Mouse (Mus musculus) retina, postnatal 7 days (tissue): ENCODE results near the gene Atxn1.

ENCODE experiments used
- DNase-seq: peaks from one replicate; pipeline ENCODE4 v3.0.0-alpha.2; 2012; ENCODE audit warnings: low read depth, low spot score

The Atxn1 gene

GRCm38 (mm10) chr13:45582294-45582693 lies 382.5 kb downstream of the Atxn1 start:
- DNase-seq = no peak

GRCm38 (mm10) chr13:45579751-45580150 lies 385.1 kb downstream of the Atxn1 start:
- DNase-seq = no peak

GRCm38 (mm10) chr13:45577784-45578183 lies 387.0 kb downstream of the Atxn1 start:
- DNase-seq = no peak

GRCm38 (mm10) chr13:45577366-45577765 lies 387.4 kb downstream of the Atxn1 start:
- DNase-seq = no peak

GRCm38 (mm10) chr13:45576185-45576584 lies 388.6 kb downstream of the Atxn1 start:
- no peak for DNase-seq

GRCm38 (mm10) chr13:45572768-45573167 lies 392.0 kb downstream of the Atxn1 start:
- peak; percentile 39 for DNase-seq

- peak; percentile 67 for DNase-seq
Measured at GRCm38 (mm10) chr13:45571795-45572262, 393.0 kb downstream of the Atxn1 start.

GRCm38 (mm10) chr13:45569932-45570331 lies 394.9 kb downstream of the Atxn1 start:
- DNase-seq = no peak

GRCm38 (mm10) chr13:45564946-45565345 lies 399.9 kb downstream of the Atxn1 start:
- no peak for DNase-seq

- DNase-seq = no peak
Measured at GRCm38 (mm10) chr13:45562011-45562410, 402.8 kb downstream of the Atxn1 start.

- no peak for DNase-seq
Measured at GRCm38 (mm10) chr13:45560543-45560942, 404.3 kb downstream of the Atxn1 start.

- DNase-seq = no peak
Measured at GRCm38 (mm10) chr13:45559258-45559657, 405.6 kb downstream of the Atxn1 start.

GRCm38 (mm10) chr13:45558367-45558766 lies 406.4 kb downstream of the Atxn1 start:
- DNase-seq = no peak

GRCm38 (mm10) chr13:45553674-45554073 lies 411.1 kb downstream of the Atxn1 start:
- DNase-seq = no peak

GRCm38 (mm10) chr13:45547549-45547948 lies 417.3 kb downstream of the Atxn1 start:
- DNase-seq = no peak

- DNase-seq = no peak
Measured at GRCm38 (mm10) chr13:45546946-45547345, 417.9 kb downstream of the Atxn1 start.

GRCm38 (mm10) chr13:45545974-45546373 lies 418.8 kb downstream of the Atxn1 start:
- no peak for DNase-seq

- DNase-seq = peak; percentile 66
Measured at GRCm38 (mm10) chr13:45539205-45539568, 425.6 kb downstream of the Atxn1 start.

GRCm38 (mm10) chr13:45538532-45539204 lies 426.1 kb downstream of the Atxn1 start:
- DNase-seq = peak; percentile 69

- no peak for DNase-seq
Measured at GRCm38 (mm10) chr13:45538091-45538490, 426.7 kb downstream of the Atxn1 start.

- no peak for DNase-seq
Measured at GRCm38 (mm10) chr13:45537110-45537509, 427.7 kb downstream of the Atxn1 start.

- no peak for DNase-seq
Measured at GRCm38 (mm10) chr13:45535731-45536453, 428.9 kb downstream of the Atxn1 start.

GRCm38 (mm10) chr13:45530754-45531153 lies 434.1 kb downstream of the Atxn1 start:
- no peak for DNase-seq
